Mouse (Mus musculus) kidney, postnatal 4 days (tissue): ENCODE data around the gene Vasn.
"Not testable (repeated sequence)": the region's sequence is repeated elsewhere in the genome, so short reads cannot be mapped to it uniquely, and the experiment has no call there.

Experiments
- DNase-seq, 2 experiments: peaks; one replicate each; pipeline ENCODE4 v3.0.0; 2021; ENCODE audit warnings: mixed read lengths in 2 of 2

The Vasn gene

DNA sequence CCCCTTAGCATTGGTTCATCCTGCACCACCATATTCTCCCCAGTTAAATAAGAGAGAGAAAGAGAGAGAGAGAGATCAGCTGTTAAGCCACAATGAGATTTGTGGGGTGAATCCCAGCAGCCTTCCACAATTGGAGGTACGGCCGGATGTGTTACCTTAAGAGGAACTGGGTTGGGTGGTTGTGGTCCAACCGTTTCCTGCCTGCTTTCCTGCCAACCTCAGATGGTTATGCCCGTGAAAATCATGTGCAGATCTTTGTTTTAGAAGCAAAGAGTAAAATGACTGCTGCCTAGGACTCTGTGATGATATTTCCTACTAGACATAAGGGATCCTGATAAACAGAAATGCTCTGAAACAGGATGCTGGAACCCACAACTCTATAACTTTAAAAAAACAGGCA, 34.4 kb downstream of the Vasn start:
- no peak for DNase-seq

DNA sequence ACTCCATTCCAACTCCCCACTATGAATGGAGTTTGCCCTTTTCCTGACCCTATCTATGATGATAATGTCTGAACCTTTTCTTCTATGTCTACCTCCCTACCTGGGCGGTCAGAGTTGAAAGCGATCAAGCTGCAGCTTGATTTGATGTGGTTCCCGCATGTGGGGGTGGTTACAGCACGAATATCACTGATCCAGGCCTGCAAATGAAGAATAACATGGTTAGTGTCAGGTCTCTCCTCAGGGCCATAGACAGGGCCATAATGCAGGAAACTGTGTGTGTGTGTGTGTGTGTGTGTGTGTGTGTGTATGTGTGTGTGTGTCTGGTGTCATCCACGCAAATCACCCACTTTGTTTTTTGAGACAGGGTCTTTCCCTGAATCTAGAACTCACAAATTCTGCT, 37.1 kb downstream of the Vasn start:
- DNase-seq = no peak

DNA sequence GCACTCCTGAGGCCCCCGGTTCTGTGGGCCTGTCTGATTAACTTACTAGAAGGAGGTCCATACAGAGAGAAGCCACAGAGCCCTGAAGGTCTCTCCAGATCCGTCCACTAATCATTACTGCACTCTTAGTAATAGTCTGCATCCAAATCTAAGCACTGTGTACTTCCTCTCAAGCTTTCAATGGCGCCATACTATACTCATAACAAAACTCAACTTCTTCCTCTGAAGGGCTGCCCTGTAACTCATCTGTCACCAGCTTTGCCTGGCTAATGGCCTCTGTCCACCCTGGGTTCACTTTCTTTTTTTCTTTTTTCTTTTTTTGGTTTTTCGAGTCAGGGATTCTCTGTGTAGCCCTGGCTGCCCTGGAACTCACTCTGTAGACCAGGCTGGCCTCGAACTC, 38.3 kb downstream of the Vasn start:
- DNase-seq = no peak

DNA sequence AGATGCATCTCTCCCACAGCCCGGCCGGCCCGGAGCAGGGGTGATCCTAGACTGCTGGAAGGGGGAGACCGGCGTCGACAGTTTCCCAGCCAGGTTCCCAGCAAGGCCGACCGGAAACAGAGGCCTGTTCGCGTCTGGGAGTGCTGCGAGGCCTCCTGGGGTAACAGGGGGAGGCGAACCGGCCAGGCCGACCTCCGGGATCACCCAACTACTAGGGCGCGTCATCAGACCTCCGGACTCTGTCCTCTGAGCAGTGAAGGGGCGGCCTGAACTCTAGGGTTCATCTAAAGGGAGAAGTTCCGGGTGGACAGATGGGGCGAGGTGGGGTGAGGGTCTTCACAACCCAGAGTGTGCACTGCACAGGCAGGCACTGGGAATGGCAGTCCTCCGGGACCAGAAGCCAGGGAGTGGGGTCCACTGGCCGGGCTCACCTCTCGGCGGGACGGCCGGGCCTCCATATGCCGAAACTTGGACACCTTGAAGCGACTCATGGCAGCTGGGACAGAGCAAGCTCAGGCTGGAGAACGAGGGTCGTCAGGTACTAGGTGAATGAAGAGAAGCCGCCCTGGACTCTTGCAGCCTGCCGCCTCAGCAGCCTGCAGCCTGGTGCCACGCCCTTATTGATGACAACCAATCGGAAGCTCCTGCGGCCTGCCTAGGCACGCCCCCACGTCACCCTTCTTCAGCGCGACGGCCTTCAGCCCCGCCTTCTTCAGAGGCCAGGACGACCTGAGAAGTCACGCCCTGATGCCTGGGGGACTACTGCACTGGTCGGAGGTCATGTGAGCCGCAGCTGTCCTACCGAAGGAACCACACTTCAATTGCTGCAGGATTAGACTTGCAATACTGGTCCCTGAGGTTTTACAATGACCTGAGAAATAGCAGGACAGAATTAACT, 39.6 kb downstream of the Vasn start, which contains the start of gene Coro7:
Coro7 (minus strand) TSS at position 657 of the 898 bp plus-strand sequence.
- peak; percentile 90 to 95 for DNase-seq

DNA sequence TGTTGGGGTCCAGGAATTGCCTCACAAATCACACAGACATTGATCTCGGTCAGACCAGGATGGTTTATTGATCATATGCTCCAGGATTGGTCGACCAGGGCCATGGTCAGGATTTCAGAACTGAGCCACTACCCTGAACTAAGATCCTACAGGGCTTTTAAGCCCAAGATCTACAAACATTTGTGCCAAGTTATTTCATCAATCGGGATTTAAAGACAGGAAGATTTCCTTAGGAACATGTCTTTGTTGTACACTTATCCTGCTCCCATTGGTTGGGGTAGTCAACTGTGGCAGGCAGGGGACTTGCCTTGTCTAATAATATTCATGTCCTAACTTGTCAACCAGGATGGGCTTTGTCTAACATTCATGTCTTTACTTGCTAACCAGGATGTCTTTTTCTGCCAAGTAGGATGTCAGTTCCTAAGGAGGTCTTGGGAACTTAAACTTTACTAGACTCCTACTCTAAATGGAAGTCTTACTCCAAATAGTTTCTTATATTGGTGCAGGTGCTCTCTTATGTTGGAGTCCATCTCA, 41.2 kb downstream of the Vasn start:
- DNase-seq = not testable (repeated sequence)

DNA sequence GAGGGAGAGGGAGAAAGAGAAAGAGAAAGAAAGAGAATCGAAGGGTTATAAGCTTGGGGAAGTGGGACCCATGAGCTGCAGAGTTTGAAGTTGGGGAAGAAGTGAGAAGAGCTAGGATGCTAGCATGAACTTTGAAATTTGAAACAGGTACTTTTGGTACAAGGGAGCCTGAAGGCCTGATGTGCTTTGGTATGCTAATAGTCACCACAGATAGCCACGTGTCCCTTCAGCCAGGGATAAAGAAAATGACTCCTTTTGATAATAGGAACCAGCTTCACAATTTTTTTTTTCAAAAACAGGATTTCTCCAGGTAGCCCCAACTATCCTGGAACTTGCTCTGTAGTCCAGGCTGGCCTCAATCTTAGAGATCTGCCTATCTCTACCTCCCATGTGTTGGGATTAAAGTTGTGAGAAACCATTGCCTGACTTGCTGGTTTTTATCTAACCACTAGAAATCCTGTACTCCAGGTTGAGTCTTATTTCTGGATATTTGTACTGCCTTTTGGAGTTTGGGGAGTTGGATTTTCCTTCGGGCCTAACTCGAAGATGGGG, 43.0 kb downstream of the Vasn start:
- DNase-seq = no peak

DNA sequence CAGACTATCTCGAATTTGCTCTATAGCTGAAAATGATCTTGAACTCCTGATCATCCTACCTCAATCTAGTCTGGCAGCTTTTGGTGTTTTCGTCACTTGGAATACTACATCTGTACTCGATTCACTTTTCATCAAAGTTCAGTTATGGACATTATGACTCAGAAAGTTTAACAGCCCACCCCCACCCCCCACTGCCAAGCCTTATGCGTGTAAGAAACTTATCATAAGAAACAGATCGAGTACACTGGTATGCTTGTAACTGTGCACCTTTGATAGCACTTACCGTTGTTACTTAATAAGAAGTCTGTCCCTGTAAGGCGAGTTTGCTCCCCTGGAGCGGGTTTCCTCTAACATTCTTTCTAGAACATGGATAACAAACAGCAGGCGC, 43.4 kb downstream of the Vasn start:
- DNase-seq = no peak

DNA sequence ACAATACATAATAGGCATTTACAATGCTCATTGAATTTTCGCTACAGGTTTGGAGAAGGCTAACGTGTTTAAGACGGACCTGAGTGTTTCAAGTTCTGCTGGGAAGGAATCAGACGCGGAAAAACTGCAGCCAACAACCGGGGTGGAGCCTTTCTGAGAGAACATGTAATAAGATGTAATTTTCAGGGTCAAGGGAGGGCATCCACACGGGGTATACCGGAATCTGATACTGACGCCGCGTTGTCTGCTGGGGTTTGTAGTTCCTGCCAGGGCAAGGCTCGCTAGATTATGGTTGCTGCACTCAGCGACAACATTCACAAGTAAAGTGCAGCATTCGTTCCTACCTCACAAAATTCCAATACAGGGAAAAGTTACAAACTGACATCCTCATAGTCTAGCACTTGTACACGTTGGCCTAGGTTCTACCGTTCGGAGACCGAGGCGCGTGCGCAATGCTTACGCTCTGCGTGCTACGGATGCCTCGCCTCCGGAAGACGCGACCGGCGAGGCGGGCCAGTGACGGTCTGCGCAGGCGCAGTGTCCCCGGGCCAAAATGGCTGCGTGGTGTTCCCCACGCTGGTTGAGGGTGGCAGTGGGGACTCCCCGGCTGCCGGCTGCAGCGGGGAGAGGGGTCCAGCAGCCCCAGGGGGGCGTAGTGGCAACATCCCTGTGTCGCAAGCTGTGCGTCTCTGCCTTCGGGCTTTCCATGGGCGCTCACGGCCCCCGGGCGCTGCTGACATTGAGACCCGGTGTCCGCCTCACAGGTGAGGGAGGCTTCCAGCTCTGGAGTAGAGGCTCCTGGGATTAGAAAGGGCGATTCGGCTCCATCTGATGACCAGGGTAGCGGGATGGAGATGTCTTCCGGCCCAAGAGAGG, 44.1 kb downstream of the Vasn start:
- peak; percentile 98 for DNase-seq

DNA sequence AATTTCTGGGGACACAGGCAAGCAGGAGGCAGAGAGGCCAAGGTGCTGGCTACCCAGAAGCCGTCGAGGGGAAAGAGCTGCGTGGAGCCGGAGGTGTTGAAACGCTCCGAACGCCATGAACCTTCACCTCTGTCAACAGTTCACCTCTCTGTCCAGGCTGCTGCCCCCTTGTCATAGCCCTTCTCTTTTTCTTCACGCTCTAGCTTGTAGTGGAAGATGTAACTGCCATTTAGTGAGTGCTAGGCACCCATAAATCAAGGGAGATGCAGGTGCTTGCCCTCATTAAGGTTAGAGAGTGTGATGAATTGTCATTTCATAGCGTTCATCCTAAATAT, 44.7 kb downstream of the Vasn start:
- no peak for DNase-seq

DNA sequence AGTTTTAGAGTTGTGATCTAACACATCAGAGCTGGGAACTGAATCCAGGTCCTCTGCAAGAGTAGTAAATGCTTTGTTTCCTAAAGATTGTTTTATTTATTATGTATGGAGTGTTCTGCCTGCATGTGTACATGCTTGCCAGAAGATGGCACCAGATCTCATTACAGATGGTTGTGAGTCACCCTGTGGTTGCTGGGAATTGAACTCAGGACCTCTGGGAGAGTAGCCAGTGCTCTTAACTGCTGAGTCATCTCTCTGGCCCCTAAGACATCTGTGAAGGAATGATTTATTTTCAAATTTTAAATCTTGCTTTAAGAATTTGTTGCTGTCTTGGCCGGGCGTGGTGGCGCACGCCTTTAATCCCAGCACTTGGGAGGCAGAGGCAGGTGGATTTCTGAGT, 49.6 kb downstream of the Vasn start:
- DNase-seq = not testable (repeated sequence)
